Mouse (Mus musculus): ENCODE measurements at regions not wholly inside any gene's neighbourhood (a gene's known extent, or its start where the extent isn't known, plus 50 kb on each side); places are given as distances from the start of the nearest gene placed in this dataset.

DNA sequence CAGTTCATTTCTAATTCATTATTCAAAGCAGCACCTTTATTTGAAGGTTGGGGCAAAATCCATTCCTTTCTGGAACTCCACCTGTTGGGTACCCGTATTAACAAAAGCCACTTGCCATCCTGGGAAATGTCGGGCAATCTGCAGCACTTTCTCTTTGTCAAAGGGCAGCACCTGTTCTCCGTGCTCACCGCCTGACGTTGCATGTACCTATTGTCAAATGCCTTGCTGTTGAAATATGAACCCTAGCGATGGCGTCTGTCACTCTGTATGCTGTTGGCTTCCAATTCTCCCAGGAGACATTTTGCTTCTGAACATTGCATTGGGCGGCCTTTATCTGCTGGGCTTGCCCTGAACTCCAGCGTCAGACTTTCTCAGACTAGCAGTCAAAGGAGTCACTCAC, 55.3 kb upstream of the Synm start:
- no peak for DNase-seq
- no peak for ATAC-seq (ENCODE audit: insufficient read depth)
- Histone ChIP-seq H3K27me3 (ENCODE audit: insufficient read depth, low read length) (no peaks in the 10 kb centered on the region), H3K27ac (ENCODE audit: low read depth) (no peak overlapping the region), H3K9me3 (ENCODE audit: low read depth, low read length) (no peaks in the 10 kb centered on the region), H3K4me1 (ENCODE audit: insufficient read depth) (no peaks in the 10 kb centered on the region), H3K36me3 (ENCODE audit: insufficient read depth) (no peaks in the 10 kb centered on the region), H3K4me3 (ENCODE audit: low read depth, low read length) (no peak overlapping the region), H3K4me2 (no peak overlapping the region), H3K9ac (no peak overlapping the region)
- WGBS: 66% methylated on average over 9 of the region's 9 CpGs
- no peak for TF ChIP-seq CTCF (IDR thresholded peaks at IDR 0.05; ENCODE audit: low read depth)
